Mouse (Mus musculus) spleen, postnatal 4 days (tissue): ENCODE results near the gene Stoml1.

ENCODE experiments used
- DNase-seq, 2 experiments: peaks; one replicate each; pipeline ENCODE4 v3.0.0; 2022; ENCODE audit warnings: low spot score in 2 of 2

Stoml1 gene

GRCm38 (mm10) chr9:58303115-58303514, 50.2 kb downstream of the Stoml1 start:
- DNase-seq: no peak

DNA sequence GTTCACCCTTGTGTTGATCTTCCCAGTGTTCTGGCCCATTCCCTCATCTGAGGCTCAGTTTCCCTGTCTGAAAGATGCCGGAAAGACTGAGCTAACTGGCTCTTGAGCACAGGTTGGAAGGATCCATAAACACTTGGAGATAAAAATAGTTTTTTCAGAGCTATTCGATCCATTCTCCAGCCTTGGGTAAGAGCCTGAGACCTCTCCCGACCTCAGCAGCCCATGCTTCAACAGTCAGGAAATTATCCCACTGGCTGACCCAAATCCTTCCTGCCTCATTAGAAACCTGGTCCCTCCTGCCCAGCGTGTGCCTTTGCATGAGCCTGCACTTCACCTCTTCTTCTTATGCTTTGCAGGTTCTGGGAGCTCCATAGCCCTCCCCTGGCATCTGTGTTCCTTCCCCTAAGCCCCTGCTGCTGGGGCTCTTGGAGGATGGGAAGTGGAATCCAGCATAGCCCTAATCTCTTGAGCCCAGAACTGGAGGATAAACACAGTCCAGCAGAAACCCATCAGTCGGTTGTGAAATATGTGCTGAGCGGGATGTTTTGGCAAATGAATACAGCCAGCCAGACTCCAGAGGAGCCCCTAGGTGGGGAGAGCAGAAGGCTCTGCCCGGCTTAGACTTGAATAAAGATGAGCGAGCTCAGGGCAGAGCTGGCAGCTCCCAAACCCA, 50.8 kb downstream of the Stoml1 start:
- no peak for DNase-seq

GRCm38 (mm10) chr9:58305686-58306085, 52.7 kb downstream of the Stoml1 start:
- DNase-seq: no peak

GRCm38 (mm10) chr9:58308395-58308794, 55.4 kb downstream of the Stoml1 start:
- DNase-seq: no peak

DNA sequence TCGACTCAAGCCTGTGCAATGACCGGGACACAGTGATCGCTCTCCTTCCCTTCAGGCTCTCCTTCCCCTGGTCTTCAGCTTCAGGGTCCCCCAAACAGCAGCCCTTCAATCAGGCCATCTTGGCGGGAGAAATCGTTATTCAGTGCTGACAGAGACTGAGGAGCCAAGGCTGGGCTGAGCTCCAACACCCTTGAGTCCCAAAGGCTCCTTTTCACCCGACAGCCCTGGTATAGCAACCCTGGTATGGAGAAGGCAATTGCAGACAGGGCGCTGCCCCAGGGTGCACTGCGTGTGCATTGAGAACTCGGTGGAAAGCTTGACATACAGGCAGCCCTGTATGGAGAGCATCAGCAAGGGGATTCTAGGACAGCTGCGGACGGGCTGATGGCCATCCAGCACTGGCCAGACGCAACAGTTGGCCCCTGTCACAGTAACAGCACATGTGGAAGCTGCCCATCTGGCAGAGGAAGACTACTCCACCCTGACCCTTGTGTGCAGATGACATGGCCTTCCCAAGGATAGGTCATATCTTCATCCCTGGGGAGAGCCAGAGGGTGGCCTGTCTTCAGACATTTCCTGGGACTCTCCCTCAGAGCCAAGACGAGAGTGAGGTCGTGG, 57.2 kb downstream of the Stoml1 start:
- DNase-seq: no peak

- no peak for DNase-seq
These were observed 58.4 kb downstream of the Stoml1 start for GRCm38 (mm10) chr9:58311191-58311910.
